Mouse (Mus musculus): ENCODE results near the gene Dmkn. TPM values are rescaled to one million over a fixed set of nuclear protein-coding genes. Genes with fewer than 3 reads are reported as not detected.
"Not testable (repeated sequence)": the region's sequence is repeated elsewhere in the genome, so short reads cannot be mapped to it uniquely, and the experiment has no call there.

Dmkn gene
- polyA plus RNA-seq (2017; shearing (Covaris generic)): under 1 TPM in 1 of 2 experiments, not detected in 1; 0.16 TPM

DNA sequence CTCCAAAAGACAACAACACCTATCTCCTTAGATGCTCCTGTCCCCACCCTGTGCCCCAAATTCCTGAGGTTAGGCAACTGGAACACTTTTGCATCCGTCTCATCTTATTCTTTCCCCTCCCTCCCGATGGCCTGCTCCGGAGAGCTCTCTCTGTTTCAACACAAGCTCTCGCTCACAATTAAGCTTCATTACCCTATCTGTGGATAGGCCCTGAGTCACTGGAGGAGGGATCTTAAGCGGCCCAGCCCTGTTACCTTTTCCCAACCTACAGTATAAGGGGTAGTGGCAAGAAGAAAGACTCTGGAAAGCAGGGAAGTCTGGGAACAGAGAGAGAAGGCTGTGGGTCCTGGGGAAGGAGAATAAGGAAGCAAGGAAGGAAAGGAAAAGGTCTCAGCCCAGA lies at the start of gene Dmkn:
TSS of gene Dmkn (plus strand) at position 301 of the 400 bp plus-strand sequence.
- ATAC-seq: no peak

DNA sequence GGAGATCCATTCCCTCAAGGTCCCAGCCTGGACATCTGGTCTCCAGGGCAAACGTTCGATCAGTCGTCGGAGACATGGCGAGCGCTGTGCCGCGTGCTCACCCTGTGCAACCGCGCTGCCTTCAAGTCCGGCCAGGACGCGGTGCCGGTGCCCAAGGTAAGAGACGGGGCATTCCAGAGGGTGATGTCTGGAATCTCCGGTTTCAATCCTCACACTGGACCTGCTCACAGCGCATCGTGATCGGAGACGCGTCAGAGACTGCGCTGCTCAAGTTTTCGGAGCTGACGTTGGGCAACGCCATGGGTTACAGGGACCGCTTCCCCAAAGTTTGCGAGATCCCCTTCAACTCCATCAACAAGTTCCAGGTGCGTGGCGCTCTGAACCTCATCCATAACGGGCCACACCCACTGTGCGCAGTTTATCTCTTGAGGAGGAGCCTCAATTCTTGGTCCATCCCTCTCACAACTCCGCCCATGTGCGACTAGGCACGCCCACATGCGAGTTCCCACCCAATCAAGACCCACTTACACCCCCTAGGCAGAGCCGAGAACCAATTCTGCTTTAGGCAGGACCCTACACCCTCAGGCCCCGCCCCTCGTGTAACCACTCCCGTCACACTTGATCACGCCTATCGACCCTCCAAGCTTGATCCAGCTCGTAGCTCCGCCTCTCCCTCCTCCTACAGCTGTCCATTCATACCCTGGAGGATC lies 46.4 kb upstream of the Dmkn start:
- ATAC-seq: peak; percentile 68

DNA sequence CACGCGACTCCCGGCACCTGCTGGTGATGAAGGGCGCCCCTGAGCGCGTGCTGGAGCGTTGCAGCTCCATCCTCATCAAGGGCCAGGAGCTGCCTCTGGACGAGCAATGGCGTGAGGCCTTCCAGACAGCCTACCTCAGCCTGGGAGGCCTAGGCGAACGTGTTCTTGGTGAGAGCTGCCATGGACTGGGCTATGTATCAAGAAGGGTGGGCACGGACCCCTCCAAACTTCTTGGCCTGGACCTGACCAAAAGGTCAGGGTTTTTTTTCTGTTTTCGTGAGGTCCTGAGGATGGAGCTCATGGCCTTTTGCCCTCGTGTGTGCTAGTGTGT lies 45.9 kb upstream of the Dmkn start:
- ATAC-seq: no peak

DNA sequence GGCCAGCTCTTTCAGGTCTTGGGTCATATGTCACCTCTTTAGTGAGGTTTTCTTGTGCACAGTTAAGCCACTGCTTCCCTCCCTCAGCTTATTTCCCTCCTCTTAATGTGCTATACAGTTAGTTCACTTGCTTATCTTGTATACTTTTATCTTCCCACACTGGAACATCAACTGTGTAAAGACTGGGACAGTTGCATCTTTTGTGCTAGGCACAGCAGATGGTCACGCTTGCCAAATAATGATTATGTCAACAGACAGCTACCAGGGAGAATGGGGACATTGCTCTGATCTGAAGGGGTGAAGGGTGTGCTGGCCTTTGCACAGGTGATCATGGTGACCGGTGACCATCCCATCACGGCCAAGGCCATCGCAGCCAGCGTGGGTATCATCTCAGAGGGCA lies 43.9 kb upstream of the Dmkn start:
- ATAC-seq: no peak

DNA sequence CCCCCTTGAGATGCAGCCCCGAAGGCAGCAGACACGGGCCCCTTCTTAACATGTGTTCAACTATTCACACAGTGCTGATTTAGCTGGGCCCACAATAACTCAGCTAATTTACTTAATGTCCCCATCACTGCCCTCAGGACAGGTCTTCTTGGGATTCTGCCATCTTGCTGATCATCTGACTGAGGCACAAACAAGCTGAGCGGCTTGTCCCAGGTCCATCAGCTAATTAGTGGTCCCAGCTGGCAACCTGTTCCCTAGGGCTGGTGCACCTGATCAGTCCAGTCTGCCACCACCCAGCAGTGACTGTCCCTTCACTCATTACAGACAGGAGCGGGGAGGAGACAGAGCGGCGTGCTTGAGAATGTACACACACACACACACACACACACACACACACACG lies 42.3 kb upstream of the Dmkn start:
- ATAC-seq: no peak

DNA sequence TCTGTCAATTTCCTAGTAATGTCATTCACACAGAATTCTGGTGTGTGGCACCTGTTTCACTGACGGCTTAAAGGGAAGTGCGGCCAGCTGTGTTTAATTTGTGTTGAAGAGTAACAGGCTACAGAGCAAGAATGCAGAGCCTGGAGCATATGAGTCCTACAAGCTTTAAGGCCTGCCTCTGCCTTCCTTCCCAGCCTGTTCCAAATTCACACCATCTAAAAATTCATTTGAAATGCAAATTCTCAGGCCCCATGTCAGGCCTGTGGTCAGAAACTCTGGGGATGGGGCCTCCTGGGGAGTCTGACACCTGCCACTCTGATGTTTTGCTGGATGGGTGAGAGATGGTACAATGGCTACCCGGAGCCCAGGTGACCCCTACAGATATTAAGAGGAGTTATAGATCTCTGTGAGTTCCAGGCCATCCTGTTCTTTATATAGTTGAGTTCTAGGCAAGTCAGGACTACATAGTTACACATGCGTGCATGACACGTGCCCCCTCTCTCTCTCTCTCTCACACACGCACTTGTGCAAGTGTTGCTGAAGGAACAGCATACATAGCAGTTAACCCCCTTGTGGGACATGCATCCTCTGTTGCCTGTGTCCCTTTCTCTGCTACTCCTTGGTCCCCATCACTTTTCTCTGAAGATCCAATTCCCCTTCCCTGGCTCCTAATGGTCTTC lies 40.1 kb upstream of the Dmkn start:
- ATAC-seq: no peak

DNA sequence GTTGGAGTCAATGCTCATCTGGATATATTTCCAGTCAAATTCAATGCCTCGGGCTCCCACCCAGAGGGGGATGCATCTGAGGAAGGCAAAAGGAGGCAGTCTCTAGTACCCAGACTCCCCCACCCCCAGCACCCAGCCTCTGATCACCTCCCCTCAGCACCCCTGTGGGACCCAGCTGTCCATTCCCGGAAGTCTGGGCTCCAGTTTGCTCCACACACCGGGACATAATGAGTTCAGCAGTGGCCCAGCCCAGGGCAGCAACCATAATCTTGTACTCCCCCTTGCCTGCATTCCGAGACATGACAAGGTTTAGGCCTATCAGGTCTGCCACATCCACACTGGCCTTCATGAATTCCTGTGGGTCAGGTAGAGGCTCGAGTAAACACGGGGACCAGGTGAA lies 35.3 kb upstream of the Dmkn start:
- ATAC-seq: no peak

DNA sequence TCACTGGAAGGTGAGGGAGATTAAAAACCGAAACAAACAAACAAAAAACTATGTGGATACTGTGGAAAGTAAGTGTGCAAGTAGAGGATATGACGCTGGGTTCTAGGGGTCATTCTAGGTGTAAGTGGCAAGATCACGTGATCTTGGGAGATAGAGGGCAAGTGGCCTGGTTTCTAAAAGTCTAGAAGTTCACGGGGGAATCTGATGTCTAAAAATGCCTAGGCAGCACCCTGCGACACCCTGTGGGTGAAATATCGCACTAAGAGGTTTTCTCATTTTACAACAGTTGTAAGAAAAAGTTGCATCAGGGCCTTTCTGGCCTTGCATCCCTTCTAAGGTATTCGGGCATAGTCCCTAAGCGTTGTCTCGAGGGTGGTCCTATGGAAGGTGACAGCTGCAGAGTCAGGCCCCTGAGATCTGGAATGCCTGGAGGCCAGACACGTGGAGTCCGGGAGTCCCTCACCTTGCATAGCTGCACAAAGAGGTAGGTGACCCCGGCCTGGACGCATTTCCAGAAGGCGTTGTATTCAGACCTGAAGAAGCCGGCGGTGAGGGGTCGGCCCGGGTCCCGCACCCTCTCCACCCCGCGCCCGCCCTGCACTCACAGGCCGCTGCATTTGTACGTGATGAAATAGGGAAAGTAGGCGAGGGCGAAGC lies 34.7 kb upstream of the Dmkn start:
- ATAC-seq: peak; percentile 4

DNA sequence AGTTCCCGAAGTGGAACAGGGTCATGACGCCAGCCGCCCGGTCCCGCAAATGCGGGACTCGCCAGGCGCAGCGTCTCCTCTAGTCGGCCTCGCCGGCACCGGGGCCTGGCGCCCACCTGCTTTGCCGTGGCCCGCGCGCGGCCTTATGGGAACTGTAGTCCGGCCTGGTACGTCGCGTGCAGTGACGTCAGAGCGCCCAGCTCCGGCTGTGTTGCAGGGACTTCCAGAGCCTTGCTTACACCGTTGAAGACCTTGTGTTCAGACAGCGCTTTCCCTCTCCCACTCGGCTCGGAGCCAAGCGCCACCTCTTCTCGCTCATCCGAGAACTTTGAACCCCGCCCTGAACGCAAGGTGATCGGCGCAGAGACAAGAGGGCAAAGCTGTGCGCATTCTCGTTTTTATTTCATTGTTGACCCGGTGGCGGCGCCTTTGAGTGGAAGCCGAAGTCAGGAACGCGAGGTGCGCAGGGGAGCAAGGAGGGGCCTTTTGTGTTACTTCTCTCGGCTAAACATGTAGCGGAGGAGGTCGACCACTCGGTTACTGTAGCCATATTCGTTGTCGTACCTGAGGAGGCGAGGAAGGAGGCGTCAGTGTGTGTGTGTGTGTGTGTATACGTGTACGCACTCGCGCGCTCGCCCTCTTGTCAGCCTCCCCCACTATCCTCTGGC lies 34.0 kb upstream of the Dmkn start, which contains the start of gene Tmem147:
TSS of gene Tmem147 (minus strand) at position 145 of the 668 bp plus-strand sequence.
- peak; percentile 97 for ATAC-seq

DNA sequence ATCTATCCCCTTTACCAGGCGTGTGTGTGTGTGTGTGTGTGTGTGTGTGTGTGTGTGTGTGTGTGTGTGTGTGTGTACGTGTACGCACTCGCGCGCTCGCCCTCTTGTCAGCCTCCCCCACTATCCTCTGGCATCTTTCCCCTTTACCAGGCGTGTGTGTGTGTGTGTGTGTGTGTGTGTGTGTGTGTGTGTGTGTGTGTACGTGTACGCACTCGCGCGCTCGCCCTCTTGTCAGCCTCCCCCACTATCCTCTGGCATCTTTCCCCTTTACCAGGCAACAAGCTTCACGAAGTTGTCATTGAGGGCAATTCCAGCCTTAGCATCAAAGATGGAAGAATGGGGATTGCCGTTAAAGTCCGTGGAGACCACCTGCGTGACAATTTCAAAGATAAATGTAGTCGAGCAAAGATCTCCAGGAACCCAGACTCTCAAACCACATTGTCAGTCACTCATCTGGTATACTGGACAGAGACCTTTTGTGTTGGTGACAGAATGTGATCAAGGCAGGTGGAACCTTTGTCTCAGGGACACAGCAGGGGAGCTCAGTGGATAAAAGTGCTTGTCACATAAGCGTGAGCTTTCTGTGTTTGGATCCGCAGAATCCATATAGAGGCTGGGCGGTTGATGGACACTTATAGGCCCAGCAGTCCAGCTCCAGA lies 33.4 kb upstream of the Dmkn start:
- not testable (repeated sequence) for ATAC-seq

DNA sequence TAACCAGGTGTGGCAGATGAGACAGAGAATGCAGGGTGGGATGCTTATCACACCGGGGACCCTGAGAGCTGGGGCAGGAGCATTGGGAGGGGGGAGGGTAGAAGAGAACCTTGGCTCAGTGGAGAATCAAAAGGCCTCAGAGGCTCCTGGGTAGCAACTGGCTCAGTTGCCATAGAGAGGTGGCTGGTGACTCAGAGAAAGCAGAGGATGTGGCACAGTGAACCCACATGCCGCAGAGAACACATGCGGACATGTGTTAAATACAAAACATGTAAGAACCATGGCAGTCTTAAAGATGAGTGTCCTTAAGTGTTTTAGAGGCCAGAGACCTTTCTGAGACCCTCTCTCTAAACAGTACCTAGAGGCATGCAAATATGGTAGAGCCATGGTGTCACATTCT lies 27.3 kb upstream of the Dmkn start:
- ATAC-seq: no peak

DNA sequence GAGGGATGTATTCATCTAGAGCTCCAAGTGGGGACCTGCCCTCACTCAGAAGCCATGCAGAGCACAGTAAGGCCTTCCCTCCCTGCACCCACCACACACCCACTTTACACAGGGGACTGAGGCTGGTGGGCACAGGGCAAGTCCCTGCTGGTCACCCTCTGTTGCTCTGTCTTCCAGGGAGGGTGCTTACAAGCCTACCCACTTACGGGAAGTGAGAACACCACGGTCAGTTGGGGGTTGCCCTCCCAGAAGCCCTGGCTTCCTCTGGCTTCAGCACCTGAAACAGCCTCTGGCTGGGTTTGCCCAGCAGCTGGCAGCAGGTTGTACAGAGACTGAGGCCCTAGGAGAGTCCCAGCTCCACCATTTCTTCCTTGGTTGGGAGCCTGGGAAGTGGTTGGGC lies 21.0 kb upstream of the Dmkn start:
- ATAC-seq: not testable (repeated sequence)

DNA sequence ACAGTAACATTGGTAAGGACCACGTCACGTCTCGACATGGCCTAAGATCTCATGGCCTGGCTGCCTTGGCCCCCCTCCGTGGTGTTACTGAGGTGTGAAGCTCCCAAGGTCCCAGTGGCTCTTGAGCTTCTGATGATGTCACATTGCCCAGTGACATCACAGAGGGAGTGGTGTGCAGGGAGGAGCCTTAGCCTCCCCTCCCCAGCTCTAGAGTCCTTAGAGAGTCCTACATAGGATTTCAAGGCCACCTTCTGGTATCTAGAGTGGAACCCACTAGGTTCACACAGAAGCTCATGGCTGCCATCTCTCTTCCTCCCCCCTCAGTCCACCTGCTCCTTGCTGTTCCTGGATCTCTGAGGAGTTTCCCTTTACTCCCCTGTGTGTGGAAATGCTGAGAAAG lies 19.9 kb upstream of the Dmkn start, which contains the start of gene Gapdhs:
TSS of gene Gapdhs (minus strand) at position 65 of the 400 bp plus-strand sequence.
- ATAC-seq: not testable (repeated sequence)

DNA sequence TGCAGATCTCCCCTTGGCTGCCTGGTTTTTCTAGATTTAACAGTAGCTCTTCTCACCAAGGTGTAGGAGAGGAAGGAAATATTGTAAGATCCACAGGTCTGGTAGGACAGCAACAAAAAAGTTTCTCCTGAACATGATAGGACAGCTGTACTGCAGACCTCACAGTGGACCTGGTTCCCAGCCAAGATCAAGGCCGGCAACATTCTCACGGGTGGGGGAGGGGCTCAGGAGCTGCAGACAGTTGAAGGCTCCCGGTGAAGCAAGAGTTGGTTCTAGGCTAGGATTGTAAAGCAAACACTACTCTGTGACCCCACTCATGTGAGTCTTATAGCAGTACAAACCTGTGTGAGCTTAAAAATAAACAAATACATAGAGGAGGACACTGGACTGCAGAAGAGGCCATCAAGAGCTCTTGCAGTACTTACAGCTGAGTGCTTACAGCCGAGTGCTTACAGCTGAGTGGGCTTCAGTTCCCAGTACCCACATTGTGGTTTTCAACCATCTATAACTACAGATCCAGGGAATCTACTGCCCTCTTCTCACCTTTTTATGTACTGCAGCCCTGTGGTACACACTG lies 19.4 kb upstream of the Dmkn start:
- no peak for ATAC-seq

DNA sequence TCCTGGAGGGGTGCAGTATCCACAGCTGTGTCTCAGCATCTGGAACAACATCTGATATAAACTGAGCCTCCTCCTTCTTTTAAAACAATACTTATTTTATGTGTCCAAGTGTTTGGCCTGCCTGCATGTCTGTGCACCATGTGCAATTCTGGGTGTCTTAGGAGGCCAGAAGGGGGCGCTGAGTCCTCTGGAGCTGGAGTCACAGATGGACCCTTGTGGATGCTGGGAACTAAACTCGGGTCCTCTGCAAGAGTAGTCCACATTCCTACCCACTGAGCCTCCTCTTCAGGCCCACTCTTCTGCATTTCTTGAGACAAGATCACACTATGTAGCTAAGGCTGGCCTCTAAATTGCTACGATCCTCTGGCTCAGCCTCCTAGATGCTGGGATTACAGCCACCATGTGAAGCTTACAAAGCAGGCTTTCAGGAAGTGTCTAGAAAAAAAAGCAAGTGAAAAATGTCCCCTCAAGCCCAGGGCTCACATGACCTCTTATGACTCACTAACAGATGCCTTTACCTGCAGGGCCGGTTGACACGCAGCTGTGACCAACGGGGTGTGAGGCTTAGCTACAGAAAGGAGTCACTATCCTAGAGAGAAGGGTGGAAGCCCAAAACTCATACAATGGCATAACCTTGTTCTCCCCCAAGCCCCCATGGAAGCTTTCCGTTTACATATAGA lies 15.9 kb upstream of the Dmkn start:
- ATAC-seq: no peak

DNA sequence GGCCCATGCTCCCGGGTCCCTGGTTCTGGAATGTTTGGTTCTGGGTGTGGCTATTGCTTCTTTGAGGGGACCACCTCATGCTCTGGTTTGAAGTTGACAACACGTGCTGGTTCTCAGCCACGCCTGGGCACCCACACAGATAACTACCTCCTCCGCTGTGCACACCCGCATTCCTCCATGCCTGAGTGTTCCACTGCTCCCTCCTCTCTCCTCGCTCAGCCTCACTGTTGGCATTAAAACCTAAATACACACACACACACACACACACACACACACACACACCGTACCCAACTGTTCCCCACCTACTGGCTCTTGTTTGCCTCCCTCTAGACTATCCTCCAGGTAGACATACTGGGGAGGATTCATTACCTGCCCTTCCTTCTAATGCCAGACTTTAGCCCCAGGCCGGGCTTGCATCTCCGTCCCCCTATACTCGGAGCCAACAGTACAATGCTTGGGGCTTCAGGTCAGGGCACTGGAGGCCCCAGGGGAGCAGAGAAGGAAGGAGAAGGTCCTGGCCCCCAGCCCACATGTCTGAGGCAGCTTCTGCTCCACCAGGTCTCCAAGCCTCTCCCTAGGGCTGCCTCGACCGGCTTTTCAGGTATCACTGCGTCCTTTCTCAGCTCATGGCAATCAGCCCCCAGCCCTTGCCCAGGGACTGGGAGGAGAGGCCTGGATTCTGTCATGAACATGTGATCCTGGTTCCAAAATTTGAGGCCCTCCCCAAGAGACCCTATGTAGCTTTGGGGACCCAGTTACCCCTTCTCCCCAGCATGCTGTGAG lies 13.5 kb upstream of the Dmkn start:
- ATAC-seq: no peak

DNA sequence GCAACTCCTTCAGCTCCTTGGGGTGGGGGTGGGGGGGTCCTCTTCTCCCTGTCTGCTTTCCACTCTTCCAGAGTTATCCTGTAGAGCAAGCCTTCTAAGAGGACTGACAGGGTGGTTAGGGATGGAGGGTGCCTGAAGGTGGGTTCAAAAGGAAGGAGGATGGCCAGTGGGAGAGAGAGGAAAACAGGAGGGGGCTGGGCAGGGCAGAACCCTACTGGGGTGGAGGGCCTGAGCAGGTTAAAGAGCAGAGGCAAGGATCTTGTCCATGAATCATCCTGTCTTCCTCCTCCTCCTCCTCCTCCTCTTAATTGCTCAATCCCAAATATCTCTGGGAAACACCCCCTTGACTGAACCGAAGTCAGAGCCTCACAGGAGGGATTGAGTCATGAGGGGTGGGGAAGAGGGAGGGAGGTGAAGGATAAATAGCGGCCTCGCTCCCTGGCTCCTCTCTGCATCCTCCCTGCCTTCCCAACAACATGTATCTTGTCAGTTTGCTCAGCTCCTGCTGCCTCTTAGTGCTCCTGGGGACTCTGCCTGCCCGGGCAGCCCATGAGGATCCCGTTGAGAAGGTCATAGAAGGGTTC lies 12.4 kb upstream of the Dmkn start, which contains the start of gene Sbsn:
TSS of gene Sbsn (plus strand) at position 386 of the 584 bp plus-strand sequence.
- ATAC-seq: no peak

DNA sequence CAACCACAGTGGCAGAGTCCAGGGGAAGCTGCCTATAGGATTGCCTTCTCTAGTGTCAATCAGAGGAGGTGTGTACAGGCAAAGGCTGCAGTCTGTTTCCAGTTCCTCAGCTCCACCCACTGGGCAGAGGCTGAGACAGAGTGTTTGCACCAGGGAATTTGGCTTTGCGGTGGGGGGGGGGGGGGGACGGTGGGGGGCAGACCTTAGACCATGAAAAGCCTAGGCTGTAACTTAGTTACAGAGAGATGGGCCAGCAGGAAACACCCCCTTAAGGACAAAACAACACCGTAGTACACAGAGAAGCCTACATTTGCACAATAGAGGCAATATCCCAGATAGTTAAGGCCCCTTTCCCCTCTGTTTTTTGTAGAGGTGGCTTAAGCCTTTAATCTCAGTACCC lies 6.6 kb upstream of the Dmkn start:
- ATAC-seq: no peak

DNA sequence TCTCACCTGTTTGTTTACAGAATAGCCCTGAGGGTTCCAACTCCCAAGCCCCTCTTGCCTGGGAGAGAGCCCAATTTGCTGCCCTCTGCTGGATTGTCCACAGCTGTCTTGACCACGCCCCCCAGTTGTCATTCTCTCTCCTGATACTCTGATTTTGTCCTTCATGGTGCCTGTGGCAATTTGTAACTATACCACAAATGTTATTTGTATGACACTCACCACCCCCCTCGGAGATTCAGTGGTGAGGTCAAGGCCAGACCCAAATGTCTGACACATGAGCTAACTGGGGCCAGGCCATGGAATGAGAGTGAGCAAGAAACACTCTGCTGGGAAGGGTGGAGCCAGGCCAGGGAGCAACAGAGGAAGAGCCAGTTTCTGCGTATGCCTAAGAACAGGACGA lies 4.7 kb upstream of the Dmkn start:
- ATAC-seq: no peak

DNA sequence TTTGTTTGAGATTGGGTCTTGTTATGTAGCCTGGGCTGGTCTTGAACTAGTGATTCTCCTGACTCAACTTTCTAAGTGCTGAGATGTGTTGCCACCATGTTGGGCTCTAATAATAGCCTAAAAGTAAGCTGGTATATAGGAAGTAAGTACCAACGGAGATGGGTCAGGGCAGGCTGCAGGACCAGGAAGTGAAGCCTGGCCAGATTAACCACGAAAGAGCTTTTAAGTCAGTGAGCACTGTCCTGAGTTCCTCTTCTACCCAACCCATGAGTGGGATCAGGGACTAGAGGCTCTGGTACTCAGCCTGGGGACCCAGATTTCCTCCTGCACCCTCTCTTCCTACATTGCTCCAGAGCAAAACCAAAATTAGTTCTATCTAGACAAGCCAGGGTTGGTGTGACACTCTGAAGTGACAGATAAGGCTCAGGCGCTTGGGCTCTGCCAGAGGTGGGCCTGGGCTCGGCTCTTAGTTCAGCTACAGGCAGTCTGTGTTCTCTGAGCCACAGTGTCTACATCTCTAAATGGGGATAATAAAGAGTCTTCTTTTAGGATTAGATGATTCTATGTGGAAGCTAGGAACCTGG lies 1.7 kb upstream of the Dmkn start:
- ATAC-seq: no peak

Measured in CD4-positive, CD25-positive, alpha-beta regulatory T cell, adult 4 months (primary cell).